Comparison of ENCODE assay signal across 8 mouse cellular contexts in the genomic region with DNA sequence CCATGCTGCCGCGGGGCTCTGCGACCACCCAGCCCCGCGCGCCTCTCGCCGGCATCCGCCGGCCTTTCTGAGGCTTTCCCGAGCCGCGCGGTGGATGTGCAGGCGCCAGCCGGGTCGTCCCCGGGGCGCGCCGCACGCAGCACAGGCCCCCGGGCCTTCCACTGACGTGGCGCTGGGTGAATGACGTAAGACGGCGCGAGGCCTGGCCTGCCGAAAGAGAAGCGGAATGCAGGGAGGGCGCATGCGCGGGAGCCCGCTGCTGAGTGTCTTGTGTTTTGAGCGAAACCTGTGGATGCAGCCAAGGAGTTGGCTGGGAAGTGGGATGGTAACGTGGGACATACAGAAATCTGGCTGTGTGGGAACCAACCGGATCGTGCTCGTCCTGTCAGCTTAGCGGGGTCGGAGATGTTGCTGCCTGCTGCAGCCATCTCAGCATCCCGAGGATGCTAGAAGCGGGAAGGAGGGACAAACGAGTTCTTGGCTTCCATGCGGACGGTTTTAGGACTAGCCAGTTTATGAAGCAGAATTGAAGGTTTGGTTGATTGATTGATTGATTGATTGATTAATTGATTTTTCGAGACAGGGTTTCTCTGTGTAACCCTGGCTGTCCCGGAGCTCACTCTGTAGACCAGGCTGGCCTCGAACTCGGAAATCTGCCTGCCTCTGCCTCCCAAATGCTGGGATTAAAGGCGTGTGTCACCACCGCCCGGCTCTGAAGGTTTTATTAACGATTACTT. TPM values are rescaled to one million over a fixed set of nuclear protein-coding genes. Genes with fewer than 3 reads are reported as not detected.
DNase-seq lines count a peak whose midpoint lies in the region; ATAC-seq and TF ChIP-seq lines count a peak whose summit lies in the region.

TSS of gene Mapkapk5 (minus strand) at position 113 of the 737 bp plus-strand sequence.

- H3K36me3 ChIP-seq in CH12.LX (replicated peaks in 1 of 2; ENCODE audit: control insufficient read depth in 1 of 2, insufficient read depth in 1 of 2, low read length in 1 of 2) = peaks cover 0 to 19% of the 10 kb centered on the region in 2 experiments
- H3K36me3 ChIP-seq in forebrain, embryonic 12.5 days (replicated peaks) = no peaks in the 10 kb centered on the region
- no peaks in the 10 kb centered on the region for H3K36me3 ChIP-seq in heart, postnatal 0 days (replicated peaks; ENCODE audit: control insufficient read depth, insufficient read depth, low read length)
- no peaks in the 10 kb centered on the region for H3K36me3 ChIP-seq in liver, embryonic 16.5 days (ENCODE audit: control insufficient read depth, insufficient read depth)
- no peaks in the 10 kb centered on the region for H3K36me3 ChIP-seq in neural tube, embryonic 13.5 days
- no peaks in the 10 kb centered on the region for H3K36me3 ChIP-seq in testis, adult 2 months (ENCODE audit: control insufficient read depth, insufficient read depth, low read length)

- TF ChIP-seq RAD21 in CH12.LX (IDR thresholded peaks at IDR 0.05; ENCODE audit: low read depth, low read length) = no peak

- peak; percentile 97 for ATAC-seq in forebrain, embryonic 12.5 days (ENCODE audit: low FRiP score)
- ATAC-seq in heart, postnatal 0 days (ENCODE audit: insufficient read depth, low read depth) = peak; percentile 92
- peak; percentile 94 for ATAC-seq in liver, embryonic 16.5 days (ENCODE audit: low read depth)
- ATAC-seq in neural tube, embryonic 13.5 days (ENCODE audit: low read depth) = peak; percentile 92

- peak within 1 kb of the TSS; percentile 93 for H3K9ac ChIP-seq in CH12.LX (ENCODE audit: insufficient read depth, low read depth)
- H3K9ac ChIP-seq in forebrain, embryonic 12.5 days = peak within 1 kb of the TSS; percentile 97
- peak within 1 kb of the TSS; percentile 99 for H3K9ac ChIP-seq in heart, postnatal 0 days (replicated peaks; ENCODE audit: low read depth, low read length)
- peak within 1 kb of the TSS; percentile 97 for H3K9ac ChIP-seq in liver, embryonic 16.5 days (ENCODE audit: low read depth, low read length)
- peak within 1 kb of the TSS; percentile 93 for H3K9ac ChIP-seq in neural tube, embryonic 13.5 days

- peak; percentile 83 for TF ChIP-seq POLR2A in CH12.LX (IDR thresholded peaks at IDR 0.05; ENCODE audit: low read depth, low read length)
- peak; percentile 68; the same call in 1 of the 2 replicates for TF ChIP-seq POLR2A in testis, adult 2 months (IDR thresholded peaks at IDR 0.05; ENCODE audit: control insufficient read depth, low read depth, low read length)

- H3K4me2 ChIP-seq in CH12.LX (ENCODE audit: insufficient read depth, low read depth, poor library complexity, severe bottlenecking) = peak within 1 kb of the TSS; percentile 87
- H3K4me2 ChIP-seq in forebrain, embryonic 12.5 days = peak within 1 kb of the TSS; percentile 98
- peak within 1 kb of the TSS; percentile 81 for H3K4me2 ChIP-seq in heart, postnatal 0 days (ENCODE audit: low read depth, low read length)
- peak within 1 kb of the TSS; percentile 92 for H3K4me2 ChIP-seq in liver, embryonic 16.5 days (ENCODE audit: low read depth, low read length)
- H3K4me2 ChIP-seq in neural tube, embryonic 13.5 days = peak within 1 kb of the TSS; percentile 79

- H3K27me3 ChIP-seq in CH12.LX (replicated peaks) = no peaks in the 10 kb centered on the region
- H3K27me3 ChIP-seq in forebrain, embryonic 12.5 days = no peaks in the 10 kb centered on the region
- H3K27me3 ChIP-seq in heart, postnatal 0 days (ENCODE audit: control insufficient read depth, insufficient read depth, low read length) = no peaks in the 10 kb centered on the region
- no peaks in the 10 kb centered on the region for H3K27me3 ChIP-seq in liver, embryonic 16.5 days (ENCODE audit: control insufficient read depth, insufficient read depth, low read depth, low read length)
- no peaks in the 10 kb centered on the region for H3K27me3 ChIP-seq in neural tube, embryonic 13.5 days
- no peaks in the 10 kb centered on the region for H3K27me3 ChIP-seq in testis, adult 2 months (ENCODE audit: control insufficient read depth, insufficient read depth, low read length)

- H3K27ac ChIP-seq in CH12.LX (ENCODE audit: insufficient read depth, low read depth) = peak within 1 kb of the TSS; percentile 2; the same call in 1 of the 2 replicates
- H3K27ac ChIP-seq in forebrain, embryonic 12.5 days = peak within 1 kb of the TSS; percentile 96
- peak within 1 kb of the TSS; percentile 97 for H3K27ac ChIP-seq in heart, postnatal 0 days (ENCODE audit: low read depth)
- H3K27ac ChIP-seq in liver, embryonic 16.5 days (ENCODE audit: low read length) = peak within 1 kb of the TSS; percentile 91
- peak within 1 kb of the TSS; percentile 97 for H3K27ac ChIP-seq in neural tube, embryonic 13.5 days (replicated peaks)
- H3K27ac ChIP-seq in testis, adult 2 months (ENCODE audit: control insufficient read depth, insufficient read depth, low read depth, low read length) = peak within 1 kb of the TSS; percentile 88

- dilution Hi-C loops in CH12.LX (cut with MboI; ENCODE audit: extremely low pct_ligation_motif_present, extremely low pct_unique_long_range_greater_than_20kb, low sequenced_read_pairs) = no loop called here

- 2% methylated on average over 55 of the region's 55 CpGs for WGBS in forebrain, embryonic 12.5 days
- WGBS in heart, postnatal 0 days = 1% methylated on average over 55 of the region's 55 CpGs
- WGBS in liver, embryonic 16.5 days (ENCODE audit: insufficient replicate concordance) = 1% methylated on average over 55 of the region's 55 CpGs
- WGBS in neural tube, embryonic 13.5 days = 2% methylated on average over 55 of the region's 55 CpGs

- peaks cover 34% of the 10 kb centered on the region for H3K79me2 ChIP-seq in CH12.LX (replicated peaks; ENCODE audit: control insufficient read depth, extremely low read depth, insufficient read depth, poor library complexity, severe bottlenecking)

- no peak for TF ChIP-seq CTCF in CH12.LX (conservative IDR thresholded peaks at IDR 0.05 in 1 of 2, IDR thresholded peaks at IDR 0.05 in 1 of 2; ENCODE audit: low read depth in 2 of 2, low read length in 2 of 2)
- no peak for TF ChIP-seq CTCF in heart, postnatal 0 days (IDR thresholded peaks at IDR 0.05; ENCODE audit: low read depth)
- no peak for TF ChIP-seq CTCF in testis, adult 2 months (IDR thresholded peaks at IDR 0.05; ENCODE audit: control insufficient read depth, insufficient read depth, insufficient replicate concordance, low read depth, low read length)

- H3K4me1 ChIP-seq in CH12.LX (ENCODE audit: control insufficient read depth in 1 of 2, insufficient read depth in 2 of 2) = peaks cover 0 to 34% of the 10 kb centered on the region in 2 experiments; a peak in 2 of 4 replicates
- H3K4me1 ChIP-seq in forebrain, embryonic 12.5 days = peaks cover 30% of the 10 kb centered on the region
- peaks cover 14% of the 10 kb centered on the region for H3K4me1 ChIP-seq in heart, postnatal 0 days (ENCODE audit: control insufficient read depth, insufficient read depth)
- H3K4me1 ChIP-seq in liver, embryonic 16.5 days (ENCODE audit: control insufficient read depth, low read depth, low read length) = peaks cover 32% of the 10 kb centered on the region
- peaks cover 36% of the 10 kb centered on the region for H3K4me1 ChIP-seq in neural tube, embryonic 13.5 days (replicated peaks)
- H3K4me1 ChIP-seq in testis, adult 2 months (ENCODE audit: control insufficient read depth, insufficient read depth, low read length) = peaks cover 19% of the 10 kb centered on the region

- no peaks in the 10 kb centered on the region for H3K9me3 ChIP-seq in CH12.LX (replicated peaks; ENCODE audit: low read length)
- H3K9me3 ChIP-seq in forebrain, embryonic 12.5 days = no peaks in the 10 kb centered on the region
- H3K9me3 ChIP-seq in heart, postnatal 0 days (replicated peaks; ENCODE audit: control insufficient read depth, low read length) = no peaks in the 10 kb centered on the region
- no peaks in the 10 kb centered on the region for H3K9me3 ChIP-seq in liver, embryonic 16.5 days (replicated peaks; ENCODE audit: control insufficient read depth, low read length)
- H3K9me3 ChIP-seq in neural tube, embryonic 13.5 days = no peaks in the 10 kb centered on the region

- in situ Hi-C loops in CH12.LX (cut with MboI; ENCODE audit: low pct_ligation_motif_present, low pct_unique_long_range_greater_than_20kb, low sequenced_read_pairs) = no loop called here

- DNase-seq in CH12.LX (ENCODE audit: extremely low read depth) = peak; percentile 95
- DNase-seq in c-Kit-positive CD71-positive TER-119-negative erythroid progenitor cells, embryonic 14.5 days (ENCODE audit: low read depth) = peak; percentile 91
- peak; percentile 91 for DNase-seq in heart, postnatal 0 days (ENCODE audit: low spot score)
- peak; percentile 98 to 99 for DNase-seq in kidney, postnatal 4 days

- no peak for TF ChIP-seq EP300 in CH12.LX (IDR thresholded peaks at IDR 0.05; ENCODE audit: low read length)
- TF ChIP-seq EP300 in heart, postnatal 0 days (IDR thresholded peaks at IDR 0.05; ENCODE audit: low read depth) = no peak; the same call in 1 of the 2 replicates

- H3K4me3 ChIP-seq in CH12.LX (replicated peaks in 1 of 3; ENCODE audit: low read depth in 2 of 3, low read length in 2 of 3, poor library complexity in 1 of 3) = peak within 1 kb of the TSS; percentile 76 to 100 (median 96)
- peak within 1 kb of the TSS; percentile 100 for H3K4me3 ChIP-seq in forebrain, embryonic 12.5 days (replicated peaks)
- H3K4me3 ChIP-seq in heart, postnatal 0 days (ENCODE audit: low read depth, low read length) = peak within 1 kb of the TSS; percentile 82
- H3K4me3 ChIP-seq in liver, embryonic 16.5 days (ENCODE audit: low read depth, low read length) = peak within 1 kb of the TSS; percentile 98
- H3K4me3 ChIP-seq in neural tube, embryonic 13.5 days = peak within 1 kb of the TSS; percentile 83
- peak within 1 kb of the TSS; percentile 92 for H3K4me3 ChIP-seq in testis, adult 2 months (ENCODE audit: control insufficient read depth, low read depth, low read length)

TF ChIP-seq in CH12.LX, 34 proteins besides CTCF, POLR2A, EP300 and RAD21 (continues in another document):
- no peak for TF ChIP-seq ZKSCAN1 (IDR thresholded peaks at IDR 0.05; ENCODE audit: borderline replicate concordance, low read depth, low read length)
- peak; percentile 95 for TF ChIP-seq NRF1 (IDR thresholded peaks at IDR 0.05; ENCODE audit: low read depth, low read length)
- no peak for TF ChIP-seq MAZ (IDR thresholded peaks at IDR 0.05; ENCODE audit: low read depth, low read length)
- TF ChIP-seq PAX5 (IDR thresholded peaks at IDR 0.05; ENCODE audit: low read length) = no peak
- TF ChIP-seq ZC3H11A (IDR thresholded peaks at IDR 0.05; ENCODE audit: low read depth, low read length) = no peak

RNA-seq across cellular contexts. Expression of gene Mapkapk5, which starts in this region (rescaled TPM):
- total RNA-seq in CH12.LX (2012; rRNA removed) (48.3 and 62.6 TPM in 2 replicates), CH12.LX (2014; rRNA removed) (84.8 and 106 TPM in 2 replicates)
- 82.9 and 90.7 TPM in 2 replicates for polyA plus RNA-seq in CH12.LX (2012; ENCODE audit: insufficient read length, low read depth)
- polyA plus RNA-seq in forebrain, embryonic 12.5 days (2016; fragmentation: Nextera tagmentation; extraction: Ambion mirVana) = 56.7 and 60.6 TPM in 2 replicates
- 61.7 and 65.2 TPM in 2 replicates for total RNA-seq in heart, postnatal 0 days (2014; rRNA removed; ENCODE audit: low replicate concordance)
- polyA plus RNA-seq in heart, postnatal 0 days (2015; fragmentation: Nextera tagmentation; extraction: Ambion mirVana) = 30.6 and 31.0 TPM in 2 replicates
- polyA plus RNA-seq in liver, embryonic 16.5 days (2015; fragmentation: Nextera tagmentation; extraction: Ambion mirVana) = 19.2 and 21.3 TPM in 2 replicates
- polyA plus RNA-seq in neural tube, embryonic 13.5 days (2015; fragmentation: Nextera tagmentation; extraction: Ambion mirVana) = 59.6 and 59.7 TPM in 2 replicates
- 21.9 and 28.4 TPM in 2 replicates for polyA plus RNA-seq in testis, adult 2 months (2012; rRNA removed)

Comparison
In these comparisons a context has a peak if more than half of its experiments do, and no peak if none do; other contexts are left out.
1. Peak in every context shown above with its lines: DNase-seq, ATAC-seq, H3K4me3 ChIP-seq and H3K27ac ChIP-seq.
2. H3K27ac ChIP-seq: peak in every context shown above with its lines; median percentile 97 in heart, postnatal 0 days; 97 in neural tube, embryonic 13.5 days; 96 in forebrain, embryonic 12.5 days; 91 in liver, embryonic 16.5 days; 88 in testis, adult 2 months; 2 in CH12.LX.